Mouse (Mus musculus) Patski (cell line): ENCODE measurements at regions not wholly inside any gene's neighbourhood (a gene's known extent, or its start where the extent isn't known, plus 50 kb on each side); places are given as distances from the start of the nearest gene placed in this dataset.
A peak's percentile ranks its signal among the peaks of the same experiment; 100 is the strongest.

Source experiments
- ATAC-seq: fragments of 100-300 bp; one replicate; pipeline ENCODE4 v1.8.0; 2021
- CTCF ChIA-PET: fragments of 350-600 bp; sonication (Branson Sonifier 250); formaldehyde crosslinking; loops from one replicate; lab custom pipeline; 2022; ENCODE audit warnings: inconsistent platforms; lab: Charles Lee
- POLR2A ChIA-PET: fragments of 350-600 bp; sonication (Branson Sonifier 250); formaldehyde crosslinking; loops from one replicate; lab custom pipeline; 2022; ENCODE audit warnings: antibody characterized with exemption, inconsistent platforms; lab: Charles Lee
- DNase-seq: peaks from one replicate; pipeline ENCODE4 v3.0.0-alpha.2; 2011; ENCODE audit warnings: low read depth, low spot score
- H3K27me3 ChIP-seq: fragments of 371-371 bp; one replicate; pipeline ENCODE4 v1.5.1; 2021
- CTCF ChIP-seq: fragments of 100-300 bp; IDR thresholded peaks from one replicate; pipeline ENCODE4 v1.5.1; 2021
- in situ Hi-C: fragments of 300-500 bp; cut with MboI; formaldehyde crosslinking; loops from 3 replicates; pipeline ENCODE4 v1.11.1; 2018; ENCODE audit warnings: low pct_unique_long_range_greater_than_20kb, mixed read lengths

- no peak for ATAC-seq
- CTCF ChIA-PET: no interaction called here
- no peak for TF ChIP-seq CTCF
- POLR2A ChIA-PET: no interaction called here
- DNase-seq: no peak
- in situ Hi-C loops: no loop called here
- peaks cover 2% of the 10 kb centered on the region for H3K27me3 ChIP-seq
These were observed 332.6 kb upstream of the Gm21961 start for GRCm38 (mm10) chr15:65347277-65347676.

GRCm38 (mm10) chr15:65342501-65342900 lies 327.8 kb upstream of the Gm21961 start:
- no peak for TF ChIP-seq CTCF
- in situ Hi-C loops: no loop called here
- peaks cover 5% of the 10 kb centered on the region for H3K27me3 ChIP-seq
- ChIA-PET POLR2A (no interaction called here), CTCF (no interaction called here)
- ATAC-seq: no peak
- no peak for DNase-seq

GRCm38 (mm10) chr15:65334076-65334475 lies 319.4 kb upstream of the Gm21961 start:
- H3K27me3 ChIP-seq: peaks cover 13% of the 10 kb centered on the region
- CTCF ChIA-PET: no interaction called here
- POLR2A ChIA-PET: no interaction called here
- no peak for DNase-seq
- TF ChIP-seq CTCF: no peak
- in situ Hi-C loops: no loop called here
- ATAC-seq: no peak

GRCm38 (mm10) chr15:65308066-65308465 lies 293.4 kb upstream of the Gm21961 start:
- no peak for ATAC-seq
- no peak for DNase-seq
- ChIA-PET CTCF (no interaction called here), POLR2A (no interaction called here)
- TF ChIP-seq CTCF: no peak
- peaks cover 11% of the 10 kb centered on the region for H3K27me3 ChIP-seq
- in situ Hi-C loops: no loop called here

- CTCF ChIA-PET: no interaction called here
- in situ Hi-C loops: no loop called here
- no peak for DNase-seq
- no peaks in the 10 kb centered on the region for H3K27me3 ChIP-seq
- TF ChIP-seq CTCF: no peak
- POLR2A ChIA-PET: no interaction called here
- no peak for ATAC-seq
These were observed 244.1 kb upstream of the Gm21961 start for GRCm38 (mm10) chr15:65258816-65259215.

- no peak for TF ChIP-seq CTCF
These were observed 207.8 kb upstream of the Gm21961 start for GRCm38 (mm10) chr15:65222504-65222903.

GRCm38 (mm10) chr15:65217908-65218307 lies 203.2 kb upstream of the Gm21961 start:
- DNase-seq: no peak

More at GRCm38 (mm10) chr15:65222504-65222903, 207.8 kb upstream of the Gm21961 start:
- no peak for ATAC-seq
- no peaks in the 10 kb centered on the region for H3K27me3 ChIP-seq
- in situ Hi-C loops: no loop called here
- CTCF ChIA-PET: no interaction called here
- POLR2A ChIA-PET: no interaction called here
- DNase-seq: no peak

GRCm38 (mm10) chr15:65196307-65196706 lies 181.6 kb upstream of the Gm21961 start:
- ATAC-seq: no peak
- H3K27me3 ChIP-seq: peaks cover 5% of the 10 kb centered on the region
- ChIA-PET CTCF (no interaction called here), POLR2A (no interaction called here)
- DNase-seq: no peak
- TF ChIP-seq CTCF: no peak
- in situ Hi-C loops: no loop called here

More at GRCm38 (mm10) chr15:65217908-65218307, 203.2 kb upstream of the Gm21961 start:
- in situ Hi-C loops: no loop called here
- no peak for ATAC-seq
- H3K27me3 ChIP-seq: peaks cover 5% of the 10 kb centered on the region
- TF ChIP-seq CTCF: no peak
- ChIA-PET CTCF (no interaction called here), POLR2A (no interaction called here)

- ATAC-seq (no peak), DNase-seq (no peak)
- peaks cover 5% of the 10 kb centered on the region for H3K27me3 ChIP-seq
- TF ChIP-seq CTCF: peak; percentile 11
- CTCF ChIA-PET: no interaction called here
- POLR2A ChIA-PET: no interaction called here
- in situ Hi-C loops: no loop called here
These were observed 178.9 kb upstream of the Gm21961 start for GRCm38 (mm10) chr15:65193654-65194053.
